Mouse (Mus musculus): ENCODE measurements around the gene Ccl6. TPM values are rescaled to one million over a fixed set of nuclear protein-coding genes. Genes with fewer than 3 reads are reported as not detected.

Ccl6 gene
- total RNA-seq (2014; rRNA removed) (8.7 and 14.1 TPM in 2 replicates), polyA plus RNA-seq (2012; rRNA removed) (2.5 and 3.3 TPM in 2 replicates)

DNA sequence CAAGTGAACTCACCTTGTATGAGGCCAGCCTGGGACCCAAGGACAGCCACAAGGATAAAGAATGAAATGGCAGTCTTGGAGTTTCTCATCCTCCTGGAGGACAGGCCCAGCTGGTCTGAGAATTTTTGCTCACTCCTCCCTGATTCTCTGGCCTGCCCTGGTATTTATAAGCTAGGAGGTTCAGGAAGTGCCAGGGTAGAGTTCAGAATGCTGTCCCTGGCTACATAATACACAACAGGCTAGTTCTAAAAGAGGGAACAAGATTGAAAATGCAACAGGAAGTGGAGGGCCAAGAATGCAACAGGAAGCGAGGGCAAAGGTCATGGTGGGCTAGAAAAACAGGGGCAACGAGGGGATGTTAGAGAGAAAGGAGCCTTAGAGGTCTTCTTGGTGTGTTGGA, at the start of gene Ccl6:
Gene Ccl6 (minus strand): TSS at position 235 of the 400 bp plus-strand sequence.
- H3K4me1 ChIP-seq (ENCODE audit: control insufficient read depth, insufficient read depth, low read length) = no peaks in the 10 kb centered on the region; the same call in 1 of the 2 replicates
- no peaks in the 10 kb centered on the region for H3K27me3 ChIP-seq (ENCODE audit: control insufficient read depth, insufficient read depth, low read length)
- H3K27ac ChIP-seq (replicated peaks; ENCODE audit: insufficient read depth, low read depth, low read length) = peak within 1 kb of the TSS; percentile 48; the same call in 1 of the 2 replicates
- TF ChIP-seq POLR2A (IDR thresholded peaks at IDR 0.05; ENCODE audit: extremely low read depth, insufficient read depth, low read length) (no peak), CTCF (IDR thresholded peaks at IDR 0.05; ENCODE audit: low read depth, low read length) (no peak)
- peak within 1 kb of the TSS; percentile 38; the same call in 1 of the 2 replicates for H3K9ac ChIP-seq (ENCODE audit: low read depth, low read length)
- H3K36me3 ChIP-seq (ENCODE audit: control insufficient read depth, insufficient read depth, low read length) = no peaks in the 10 kb centered on the region
- peak within 1 kb of the TSS; percentile 24; the same call in 1 of the 2 replicates for H3K4me3 ChIP-seq (ENCODE audit: insufficient read depth, low read depth, low read length)
- DNase-seq (ENCODE audit: extremely low read depth, low read depth, low spot score) = no peak
- WGBS = 61% methylated on average over 2 of the region's 2 CpGs
- no peaks in the 10 kb centered on the region for H3K79me2 ChIP-seq (ENCODE audit: control insufficient read depth, insufficient read depth, low read length)

DNA sequence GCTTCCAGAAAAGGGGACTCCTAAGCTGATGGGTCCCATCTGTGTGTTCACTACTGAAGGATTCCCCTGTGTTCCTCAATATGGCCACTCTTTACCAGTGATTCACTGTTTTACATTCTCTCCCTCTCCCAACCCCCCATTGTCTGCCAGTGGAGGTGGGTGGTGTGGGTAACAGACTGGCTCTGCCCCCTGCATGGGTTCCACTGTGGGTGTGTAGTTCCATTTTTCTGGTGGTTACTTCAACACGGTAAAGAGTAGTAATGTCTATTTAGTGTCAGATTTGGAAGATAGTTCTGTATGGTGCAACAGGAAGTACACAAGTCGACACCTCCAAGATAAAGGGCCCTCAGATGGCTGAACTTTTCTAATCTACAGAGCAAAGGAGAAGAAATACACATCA, 48.3 kb upstream of the Ccl6 start:
- TF ChIP-seq POLR2A (IDR thresholded peaks at IDR 0.05; ENCODE audit: extremely low read depth, insufficient read depth, low read length) = no peak
- TF ChIP-seq CTCF (IDR thresholded peaks at IDR 0.05; ENCODE audit: low read depth, low read length) = no peak
- 50% methylated on average over 2 of the region's 2 CpGs for WGBS
- H3K27me3 ChIP-seq (ENCODE audit: control insufficient read depth, insufficient read depth, low read length) = no peaks in the 10 kb centered on the region
- no peak overlapping the region for H3K27ac ChIP-seq (replicated peaks; ENCODE audit: insufficient read depth, low read depth, low read length)
- no peak overlapping the region for H3K9ac ChIP-seq (ENCODE audit: low read depth, low read length)
- DNase-seq (ENCODE audit: extremely low read depth, low read depth, low spot score) = no peak
- no peak overlapping the region for H3K4me3 ChIP-seq (ENCODE audit: insufficient read depth, low read depth, low read length)
- no peaks in the 10 kb centered on the region for H3K4me1 ChIP-seq (ENCODE audit: control insufficient read depth, insufficient read depth, low read length)
- no peaks in the 10 kb centered on the region for H3K36me3 ChIP-seq (ENCODE audit: control insufficient read depth, insufficient read depth, low read length)
- H3K79me2 ChIP-seq (ENCODE audit: control insufficient read depth, insufficient read depth, low read length) = no peaks in the 10 kb centered on the region

DNA sequence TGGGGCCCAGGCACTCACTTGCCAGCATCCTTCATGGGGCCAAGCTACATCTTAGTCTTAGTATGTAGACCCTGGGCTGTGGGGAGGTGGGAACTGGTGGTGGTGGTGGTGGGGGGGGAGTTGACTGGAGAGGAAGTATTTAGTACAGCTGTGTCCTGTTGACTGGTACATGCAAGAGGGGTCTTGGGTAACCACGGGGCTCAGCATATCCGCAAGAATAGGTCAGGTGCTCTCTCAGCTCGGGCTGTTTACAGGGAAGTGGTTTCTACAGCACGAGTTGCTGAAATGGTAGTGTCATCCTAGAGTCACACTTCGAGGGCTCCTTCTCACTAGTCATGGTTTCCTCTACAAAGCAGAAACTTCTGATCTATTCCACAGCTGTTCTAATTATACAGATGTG, 47.3 kb upstream of the Ccl6 start:
- no peak overlapping the region for H3K9ac ChIP-seq (ENCODE audit: low read depth, low read length)
- DNase-seq (ENCODE audit: extremely low read depth, low read depth, low spot score) = no peak
- no peak overlapping the region for H3K4me3 ChIP-seq (ENCODE audit: insufficient read depth, low read depth, low read length)
- TF ChIP-seq POLR2A (IDR thresholded peaks at IDR 0.05; ENCODE audit: extremely low read depth, insufficient read depth, low read length) (no peak), CTCF (IDR thresholded peaks at IDR 0.05; ENCODE audit: low read depth, low read length) (no peak)
- H3K27ac ChIP-seq (replicated peaks; ENCODE audit: insufficient read depth, low read depth, low read length) = no peak overlapping the region
- 74% methylated on average over 5 of the region's 5 CpGs for WGBS
- no peaks in the 10 kb centered on the region for H3K4me1 ChIP-seq (ENCODE audit: control insufficient read depth, insufficient read depth, low read length)
- H3K27me3 ChIP-seq (ENCODE audit: control insufficient read depth, insufficient read depth, low read length) = no peaks in the 10 kb centered on the region
- H3K79me2 ChIP-seq (ENCODE audit: control insufficient read depth, insufficient read depth, low read length) = no peaks in the 10 kb centered on the region
- H3K36me3 ChIP-seq (ENCODE audit: control insufficient read depth, insufficient read depth, low read length) = no peaks in the 10 kb centered on the region

DNA sequence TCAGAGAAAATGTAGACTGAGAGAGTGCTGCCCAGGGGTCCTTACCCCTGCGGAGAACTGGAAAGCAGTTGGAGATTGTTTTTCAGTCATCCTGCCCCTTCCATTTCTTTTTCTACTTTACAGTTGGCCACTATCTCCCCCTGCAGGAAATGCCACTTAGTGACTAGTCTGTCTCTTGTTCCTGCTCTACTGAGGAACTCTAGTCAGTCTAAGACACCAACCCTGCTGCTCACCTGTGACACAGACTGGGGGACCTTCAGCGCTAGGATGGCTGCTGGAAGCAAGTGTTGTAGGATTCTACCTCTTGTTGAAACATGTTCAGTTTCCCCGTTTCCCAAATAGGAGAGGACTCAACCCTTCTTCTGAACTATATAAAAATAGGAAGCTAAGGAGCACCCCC, 46.6 kb upstream of the Ccl6 start:
- WGBS = 80% methylated on average over 3 of the region's 3 CpGs
- H3K4me1 ChIP-seq (ENCODE audit: control insufficient read depth, insufficient read depth, low read length) = no peaks in the 10 kb centered on the region
- no peak for DNase-seq (ENCODE audit: extremely low read depth, low read depth, low spot score)
- TF ChIP-seq CTCF (IDR thresholded peaks at IDR 0.05; ENCODE audit: low read depth, low read length) = no peak
- no peak for TF ChIP-seq POLR2A (IDR thresholded peaks at IDR 0.05; ENCODE audit: extremely low read depth, insufficient read depth, low read length)
- H3K36me3 ChIP-seq (ENCODE audit: control insufficient read depth, insufficient read depth, low read length) = no peaks in the 10 kb centered on the region
- no peak overlapping the region for H3K9ac ChIP-seq (ENCODE audit: low read depth, low read length)
- no peaks in the 10 kb centered on the region for H3K79me2 ChIP-seq (ENCODE audit: control insufficient read depth, insufficient read depth, low read length)
- H3K27me3 ChIP-seq (ENCODE audit: control insufficient read depth, insufficient read depth, low read length) = no peaks in the 10 kb centered on the region
- H3K4me3 ChIP-seq (ENCODE audit: insufficient read depth, low read depth, low read length) = no peak overlapping the region
- no peak overlapping the region for H3K27ac ChIP-seq (replicated peaks; ENCODE audit: insufficient read depth, low read depth, low read length)

DNA sequence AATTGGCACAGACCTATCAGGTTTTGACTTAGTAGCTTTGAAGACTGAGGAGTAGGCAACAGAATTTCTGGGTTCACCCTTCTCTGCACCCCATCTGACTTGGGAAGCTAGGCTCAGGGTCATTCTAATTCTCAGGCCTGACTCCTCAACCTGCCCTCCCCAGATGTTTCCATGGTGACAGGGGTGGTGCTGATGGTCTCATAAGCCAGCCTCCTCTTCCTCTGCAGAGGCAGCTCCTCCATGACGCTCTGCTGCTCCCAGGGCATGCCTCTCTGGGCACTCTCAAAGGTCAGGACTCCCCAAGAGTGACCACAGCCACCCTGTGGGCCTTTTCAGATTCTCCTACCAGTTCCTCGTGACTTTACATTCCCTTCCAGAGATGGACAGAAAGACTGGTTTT, 46.0 kb upstream of the Ccl6 start:
- Histone ChIP-seq H3K4me1 (ENCODE audit: control insufficient read depth, insufficient read depth, low read length) (no peaks in the 10 kb centered on the region), H3K27me3 (ENCODE audit: control insufficient read depth, insufficient read depth, low read length) (no peaks in the 10 kb centered on the region), H3K27ac (replicated peaks; ENCODE audit: insufficient read depth, low read depth, low read length) (no peak overlapping the region), H3K36me3 (ENCODE audit: control insufficient read depth, insufficient read depth, low read length) (no peaks in the 10 kb centered on the region), H3K4me3 (ENCODE audit: insufficient read depth, low read depth, low read length) (no peak overlapping the region), H3K9ac (ENCODE audit: low read depth, low read length) (no peak overlapping the region), H3K79me2 (ENCODE audit: control insufficient read depth, insufficient read depth, low read length) (no peaks in the 10 kb centered on the region)
- 80% methylated on average over 2 of the region's 2 CpGs for WGBS
- no peak for DNase-seq (ENCODE audit: extremely low read depth, low read depth, low spot score)
- TF ChIP-seq CTCF (IDR thresholded peaks at IDR 0.05; ENCODE audit: low read depth, low read length) (no peak), POLR2A (IDR thresholded peaks at IDR 0.05; ENCODE audit: extremely low read depth, insufficient read depth, low read length) (no peak)

DNA sequence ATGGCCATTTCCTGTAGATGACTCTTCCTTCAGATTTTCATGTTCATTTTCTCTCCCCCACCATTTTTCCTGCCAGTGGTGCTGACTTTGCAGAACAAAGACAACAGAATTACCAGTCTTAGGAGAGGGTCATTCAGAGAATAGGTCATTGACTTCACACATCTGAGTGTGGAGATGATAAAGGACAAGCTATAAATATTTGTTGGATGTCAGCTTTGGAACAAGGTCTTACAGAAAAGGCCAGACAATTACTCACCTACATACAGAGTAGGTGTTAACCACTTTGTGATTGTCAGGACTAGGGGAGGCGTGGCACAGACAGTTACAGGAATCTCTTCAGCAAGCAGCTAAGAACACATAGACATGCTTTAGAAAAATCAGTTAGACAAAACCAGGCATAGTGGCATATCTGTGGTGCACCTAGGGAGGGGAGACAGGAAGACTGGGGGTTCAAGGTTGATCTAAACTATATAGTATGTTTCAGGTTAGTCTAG, 43.9 kb upstream of the Ccl6 start:
- no peak for TF ChIP-seq POLR2A (IDR thresholded peaks at IDR 0.05; ENCODE audit: extremely low read depth, insufficient read depth, low read length)
- TF ChIP-seq CTCF (IDR thresholded peaks at IDR 0.05; ENCODE audit: low read depth, low read length) = no peak
- no peak for DNase-seq (ENCODE audit: extremely low read depth, low read depth, low spot score)
- Histone ChIP-seq H3K9ac (ENCODE audit: low read depth, low read length) (no peak overlapping the region), H3K4me1 (ENCODE audit: control insufficient read depth, insufficient read depth, low read length) (no peaks in the 10 kb centered on the region), H3K79me2 (ENCODE audit: control insufficient read depth, insufficient read depth, low read length) (no peaks in the 10 kb centered on the region), H3K27ac (replicated peaks; ENCODE audit: insufficient read depth, low read depth, low read length) (no peak overlapping the region), H3K4me3 (ENCODE audit: insufficient read depth, low read depth, low read length) (no peak overlapping the region), H3K27me3 (ENCODE audit: control insufficient read depth, insufficient read depth, low read length) (no peaks in the 10 kb centered on the region), H3K36me3 (ENCODE audit: control insufficient read depth, insufficient read depth, low read length) (no peaks in the 10 kb centered on the region)
- WGBS = 92% methylated on average over 1 of the region's 1 CpGs
